Mouse (Mus musculus): ENCODE results near the gene Olfr986. TPM values are rescaled to one million over a fixed set of nuclear protein-coding genes. Genes with fewer than 3 reads are reported as not detected.

The Olfr986 gene
- polyA plus RNA-seq, 1 experiment from 2014 or later = not detected

Other genes with a start within 250 kb of the Olfr986 start
- not detected in 2 replicates for gene Olfr974, start 243.4 kb upstream of the Olfr986 start, polyA plus RNA-seq (2016; fragmentation: Nextera tagmentation; extraction: Ambion mirVana)
- not detected in 2 replicates for gene Olfr975, start 228.9 kb upstream of the Olfr986 start, polyA plus RNA-seq (2016; fragmentation: Nextera tagmentation; extraction: Ambion mirVana)
- not detected in 2 replicates for gene Olfr976, start 219.8 kb upstream of the Olfr986 start, polyA plus RNA-seq (2016; fragmentation: Nextera tagmentation; extraction: Ambion mirVana)
- gene Olfr978, start 188.8 kb upstream of the Olfr986 start, polyA plus RNA-seq (2016; fragmentation: Nextera tagmentation; extraction: Ambion mirVana) = not detected in 2 replicates
- gene Olfr979, start 177.5 kb upstream of the Olfr986 start, polyA plus RNA-seq (2016; fragmentation: Nextera tagmentation; extraction: Ambion mirVana) = not detected in 2 replicates
- gene Olfr980, start 171.3 kb upstream of the Olfr986 start, polyA plus RNA-seq (2016; fragmentation: Nextera tagmentation; extraction: Ambion mirVana) = not detected in 2 replicates
- not detected in 2 replicates for gene Olfr981, start 159.5 kb upstream of the Olfr986 start, polyA plus RNA-seq (2016; fragmentation: Nextera tagmentation; extraction: Ambion mirVana)
- not detected in 2 replicates for gene Olfr982, start 107.1 kb upstream of the Olfr986 start, polyA plus RNA-seq (2016; fragmentation: Nextera tagmentation; extraction: Ambion mirVana)
- gene Olfr983, start 87.3 kb upstream of the Olfr986 start, polyA plus RNA-seq (2016; fragmentation: Nextera tagmentation; extraction: Ambion mirVana) = not detected in 2 replicates
- not detected in 2 replicates for gene Olfr984, start 66.7 kb upstream of the Olfr986 start, polyA plus RNA-seq (2016; fragmentation: Nextera tagmentation; extraction: Ambion mirVana)
- not detected in 2 replicates for gene Olfr985, start 50.7 kb upstream of the Olfr986 start, polyA plus RNA-seq (2016; fragmentation: Nextera tagmentation; extraction: Ambion mirVana)
- not detected in 2 replicates for gene Tmem225, start 32.8 kb upstream of the Olfr986 start, polyA plus RNA-seq (2016; fragmentation: Nextera tagmentation; extraction: Ambion mirVana)
- 4.6 and 5.9 TPM in 2 replicates for gene Zfp202, start 11.4 kb downstream of the Olfr986 start, polyA plus RNA-seq (2016; fragmentation: Nextera tagmentation; extraction: Ambion mirVana)
- 0.38 and 0.90 TPM in 2 replicates for gene Scn3b, start 88.3 kb downstream of the Olfr986 start, polyA plus RNA-seq (2016; fragmentation: Nextera tagmentation; extraction: Ambion mirVana)

All from heart, embryonic 10.5 days (tissue).